Mouse (Mus musculus) forebrain, embryonic 12.5 days (tissue): ENCODE data around the gene Stx5a. TPM values are rescaled to one million over a fixed set of nuclear protein-coding genes. Genes with fewer than 3 reads are reported as not detected.

Experiments used
- ATAC-seq: fragments of 200-750 bp; cut with Nextera tagmentation; 2 replicates; pipeline ENCODE4 v1.8.0; 2017; ENCODE audit warnings: moderate TSS enrichment; ENCODE audit not compliant: low FRiP score
- H3K27ac ChIP-seq: fragments of 300-500 bp; sonication (generic); 2 replicates; pipeline ENCODE4 v1.5.1; 2016; ENCODE audit warnings: mild to moderate bottlenecking
- H3K27me3 ChIP-seq: fragments of 300-500 bp; sonication (generic); 2 replicates; pipeline ENCODE4 v1.6.1; 2016; ENCODE audit warnings: mild to moderate bottlenecking
- H3K36me3 ChIP-seq: fragments of 300-500 bp; sonication (generic); replicated peaks from 2 replicates; pipeline ENCODE4 v1.6.1; 2016; ENCODE audit warnings: mild to moderate bottlenecking
- H3K4me1 ChIP-seq: fragments of 300-500 bp; sonication (generic); 2 replicates; pipeline ENCODE4 v1.6.1; 2016
- H3K4me2 ChIP-seq: fragments of 300-500 bp; sonication (generic); 2 replicates; pipeline ENCODE4 v1.6.1; 2016; ENCODE audit warnings: mild to moderate bottlenecking, moderate library complexity
- H3K4me3 ChIP-seq: fragments of 300-500 bp; sonication (generic); replicated peaks from 2 replicates; pipeline ENCODE4 v1.5.1; 2016; ENCODE audit warnings: mild to moderate bottlenecking
- H3K9ac ChIP-seq: fragments of 300-500 bp; sonication (generic); 2 replicates; pipeline ENCODE4 v1.6.1; 2016; ENCODE audit warnings: mild to moderate bottlenecking
- H3K9me3 ChIP-seq: fragments of 300-500 bp; sonication (generic); 2 replicates; pipeline ENCODE4 v1.6.1; 2016
- WGBS: fragments of 180-500 bp; shearing (Covaris S2); methylation state at CpG from one replicate; pipeline ENCODE4 v1.1.7; 2016; 5-methylcytosine and 5-hydroxymethylcytosine counted together
- polyA plus RNA-seq: library from polyadenylated mRNA; unstranded; fragments of >200 nt; fragmentation: Nextera tagmentation; extraction: Ambion mirVana; gene quantifications from 2 replicates; pipeline ENCODE4 v1.2.1, GENCODE M21; 2016

Stx5a gene
- 108 and 114 TPM in 2 replicates for polyA plus RNA-seq

DNA sequence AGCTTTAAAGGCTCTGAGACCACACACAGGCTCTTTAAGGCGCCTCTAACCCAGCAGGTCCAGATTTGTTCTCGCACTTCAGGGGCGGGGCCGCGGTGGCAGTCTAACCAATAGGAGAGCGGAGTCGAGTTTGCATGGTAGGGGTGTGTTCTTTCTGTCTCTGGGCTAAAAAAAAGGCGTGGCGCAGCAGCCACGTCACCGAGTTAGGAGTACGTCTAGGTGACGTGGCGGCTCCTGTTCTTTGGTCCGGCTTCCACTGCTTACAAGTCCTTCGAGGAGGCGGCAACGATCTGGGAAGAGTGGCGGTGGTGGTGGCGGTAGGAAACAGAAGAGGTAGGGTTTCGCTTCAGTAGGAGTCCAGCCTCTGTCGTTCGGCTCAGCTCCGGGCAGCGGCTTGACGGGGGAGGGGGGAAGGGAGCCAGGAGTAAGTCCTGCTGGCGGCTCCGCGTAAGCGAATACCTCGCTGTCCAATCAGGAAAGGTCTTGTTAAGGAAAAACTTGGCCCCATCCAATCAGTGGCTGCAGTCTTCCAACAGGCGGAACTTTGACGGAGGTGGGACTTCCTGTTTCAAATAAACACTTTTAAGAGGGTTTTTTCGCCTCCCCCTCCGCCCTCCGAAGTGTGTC is at the start of gene Stx5a:
Stx5a (plus strand) TSS at position 171 of the 627 bp plus-strand sequence.
- Histone ChIP-seq H3K36me3 (peaks cover 69% of the 10 kb centered on the region), H3K27ac (peak within 1 kb of the TSS; percentile 90), H3K9ac (peak within 1 kb of the TSS; percentile 88), H3K4me3 (peak within 1 kb of the TSS; percentile 79), H3K4me1 (peaks cover 30% of the 10 kb centered on the region), H3K4me2 (peak within 1 kb of the TSS; percentile 92), H3K27me3 (no peaks in the 10 kb centered on the region), H3K9me3 (no peaks in the 10 kb centered on the region)
- ATAC-seq, result peak; percentile 98
- under 1% methylated on average over 36 of the region's 36 CpGs for WGBS

DNA sequence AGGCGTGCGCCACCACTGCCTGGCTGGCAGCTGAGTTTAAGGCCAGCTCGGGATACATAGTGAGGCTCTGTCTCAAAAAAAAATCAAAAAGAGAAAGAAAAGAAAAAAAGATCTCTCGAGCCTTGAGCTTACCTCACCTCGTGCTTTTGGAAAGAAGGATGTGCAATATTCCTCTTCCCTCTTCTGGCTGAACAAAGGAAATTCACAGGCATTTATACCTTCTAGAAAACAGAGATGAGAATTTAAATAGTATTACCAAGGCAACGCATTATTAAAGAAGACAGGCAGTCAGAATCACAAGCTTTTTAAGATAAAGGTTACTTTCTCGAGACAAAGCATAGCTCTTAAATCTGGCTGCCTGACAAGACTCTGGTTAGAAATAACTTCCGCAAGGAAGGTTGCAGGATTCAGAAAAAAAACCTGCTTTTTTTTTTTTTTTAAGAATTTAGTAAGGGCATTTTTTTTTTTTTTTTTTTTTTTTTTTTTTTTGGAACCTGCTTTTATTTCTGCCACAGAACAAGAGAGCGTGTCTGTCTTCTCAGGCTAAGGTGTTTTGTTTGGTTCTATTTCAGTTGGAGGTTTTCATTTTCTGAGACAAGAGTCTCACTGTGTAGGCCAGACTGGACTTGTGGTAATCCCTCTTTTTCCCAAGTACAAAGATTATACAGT is 49.2 kb upstream of the Stx5a start:
- Histone ChIP-seq H3K4me1 (no peaks in the 10 kb centered on the region), H3K4me3 (no peak overlapping the region), H3K36me3 (no peaks in the 10 kb centered on the region), H3K4me2 (no peak overlapping the region), H3K27ac (no peak overlapping the region), H3K9me3 (no peaks in the 10 kb centered on the region), H3K9ac (no peak overlapping the region), H3K27me3 (no peaks in the 10 kb centered on the region)
- WGBS, result 52% methylated on average over 9 of the region's 9 CpGs
- ATAC-seq, result no peak

DNA sequence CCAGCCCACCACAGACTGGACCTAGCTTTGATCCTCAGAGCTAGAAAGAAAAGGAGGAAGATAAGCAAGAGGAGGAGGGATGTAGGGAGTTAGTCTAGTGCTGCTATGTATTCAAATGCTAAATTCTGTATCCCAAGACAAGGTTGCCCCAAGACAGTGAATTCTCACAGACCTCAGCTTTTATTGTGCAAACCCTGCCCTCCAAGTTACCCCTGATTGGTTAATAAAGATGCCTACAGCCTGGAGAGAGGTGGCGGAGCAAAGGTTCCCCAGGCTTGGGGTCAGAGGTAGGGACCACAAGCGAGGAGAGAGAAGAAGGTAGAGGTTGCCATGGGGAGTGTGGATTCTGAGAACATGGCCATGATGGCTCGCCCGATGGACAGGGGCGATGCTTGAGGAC is 48.5 kb upstream of the Stx5a start:
- Histone ChIP-seq H3K4me1 (no peaks in the 10 kb centered on the region), H3K4me3 (no peak overlapping the region), H3K4me2 (no peak overlapping the region), H3K36me3 (no peaks in the 10 kb centered on the region), H3K27ac (no peak overlapping the region), H3K9ac (no peak overlapping the region), H3K27me3 (no peaks in the 10 kb centered on the region), H3K9me3 (no peaks in the 10 kb centered on the region)
- ATAC-seq, result no peak
- WGBS, result 69% methylated on average over 5 of the region's 5 CpGs

GRCm38 (mm10) chr19:8695330-8695729 is 45.9 kb upstream of the Stx5a start:
- Histone ChIP-seq H3K27ac (no peak overlapping the region), H3K9me3 (no peaks in the 10 kb centered on the region), H3K27me3 (no peaks in the 10 kb centered on the region), H3K4me2 (no peak overlapping the region), H3K36me3 (no peaks in the 10 kb centered on the region), H3K9ac (no peak overlapping the region), H3K4me3 (no peak overlapping the region), H3K4me1 (no peaks in the 10 kb centered on the region)
- no peak for ATAC-seq
- 51% methylated on average over 6 of the region's 6 CpGs for WGBS

DNA sequence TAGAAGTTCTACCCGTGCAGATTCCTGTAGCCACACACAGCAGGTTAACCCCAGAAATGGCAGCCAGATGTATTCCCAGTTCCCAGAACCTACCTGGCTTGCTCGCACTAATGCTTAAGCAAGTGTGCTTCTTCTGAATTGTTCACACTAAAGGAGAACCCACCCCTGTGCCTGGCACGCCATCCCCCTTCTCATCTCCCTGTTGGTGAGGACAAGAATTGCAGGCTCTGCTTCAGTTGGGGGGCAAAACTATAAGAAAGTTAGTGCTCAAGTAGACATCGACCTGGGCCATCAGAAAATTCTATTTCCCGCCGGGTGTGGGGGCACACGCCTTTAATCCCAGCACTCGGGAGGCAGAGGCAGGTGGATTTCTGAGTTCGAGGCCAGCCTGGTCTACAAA is 41.6 kb upstream of the Stx5a start:
- H3K4me2 ChIP-seq, result no peak overlapping the region
- WGBS, result 81% methylated on average over 9 of the region's 9 CpGs
- H3K27me3 ChIP-seq, result no peaks in the 10 kb centered on the region
- H3K9ac ChIP-seq, result no peak overlapping the region
- H3K36me3 ChIP-seq, result no peaks in the 10 kb centered on the region
- no peak for ATAC-seq
- no peak overlapping the region for H3K27ac ChIP-seq
- H3K4me3 ChIP-seq, result no peak overlapping the region
- no peaks in the 10 kb centered on the region for H3K4me1 ChIP-seq
- H3K9me3 ChIP-seq, result no peaks in the 10 kb centered on the region

- Histone ChIP-seq H3K4me2 (no peak overlapping the region), H3K4me1 (no peaks in the 10 kb centered on the region), H3K36me3 (peaks cover 12% of the 10 kb centered on the region), H3K9me3 (no peaks in the 10 kb centered on the region), H3K4me3 (no peak overlapping the region), H3K27ac (no peak overlapping the region), H3K27me3 (no peaks in the 10 kb centered on the region), H3K9ac (no peak overlapping the region)
- WGBS, result 73% methylated on average over 3 of the region's 3 CpGs
- ATAC-seq, result no peak
Observed at GRCm38 (mm10) chr19:8702458-8702857, 38.8 kb upstream of the Stx5a start.

DNA sequence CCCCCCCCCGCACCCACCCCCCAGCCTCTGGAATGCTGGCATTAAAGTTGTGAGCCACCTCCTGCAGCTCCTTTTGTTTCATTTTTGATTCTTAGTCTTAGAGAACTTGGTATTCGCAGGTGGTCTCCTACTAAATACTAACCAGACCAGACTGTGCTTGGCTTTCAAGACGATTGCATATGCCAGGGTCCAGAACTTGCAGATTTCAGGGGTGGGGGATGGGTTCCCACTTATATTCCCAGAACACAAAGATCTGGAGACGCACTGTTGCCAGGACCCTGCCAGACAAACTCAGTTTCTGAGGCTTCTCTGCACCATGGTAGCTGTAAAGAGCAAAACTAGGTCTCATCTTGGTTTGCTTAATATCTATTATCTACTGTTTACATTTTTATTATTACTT is 37.6 kb upstream of the Stx5a start:
- H3K4me1 ChIP-seq, result no peaks in the 10 kb centered on the region; the same call in 1 of the 2 replicates
- 67% methylated on average over 3 of the region's 4 CpGs for WGBS
- no peak overlapping the region for H3K4me3 ChIP-seq
- no peaks in the 10 kb centered on the region for H3K27me3 ChIP-seq
- no peak for ATAC-seq
- H3K9ac ChIP-seq, result no peak overlapping the region
- H3K4me2 ChIP-seq, result no peak overlapping the region
- H3K9me3 ChIP-seq, result no peaks in the 10 kb centered on the region
- no peak overlapping the region for H3K27ac ChIP-seq
- peaks cover 23% of the 10 kb centered on the region for H3K36me3 ChIP-seq

DNA sequence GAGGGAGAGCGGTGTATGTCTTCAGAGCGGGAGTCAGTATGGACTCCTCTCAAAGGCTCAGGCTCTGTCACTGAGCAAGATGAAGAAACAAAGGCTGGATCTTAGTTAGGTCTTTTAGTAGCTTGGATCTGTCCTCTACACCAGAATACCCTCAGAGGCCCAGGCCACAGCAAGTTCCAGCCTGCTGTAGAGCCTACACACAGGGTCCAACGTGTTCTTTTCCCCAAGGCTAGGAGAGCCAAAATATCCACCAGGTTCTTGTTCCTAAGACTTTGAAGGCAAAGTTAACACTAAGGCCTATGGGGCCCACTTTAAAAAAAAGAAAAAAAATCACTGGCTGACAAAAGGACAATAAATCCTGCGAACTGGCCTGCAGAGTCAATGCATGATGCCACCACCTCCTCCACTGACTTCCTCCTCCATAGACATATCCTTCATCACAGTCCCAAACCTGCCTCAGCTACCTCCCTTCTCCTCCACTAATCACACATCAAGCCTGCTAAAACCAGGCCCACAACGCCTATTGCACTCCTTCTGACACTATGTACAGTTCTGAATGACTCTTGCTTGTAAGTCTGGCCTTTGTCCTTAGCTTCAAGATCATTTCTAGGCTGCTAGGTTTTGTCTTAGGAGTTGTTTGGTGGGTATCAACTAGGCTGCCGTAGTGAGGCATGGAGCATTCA is 36.0 kb upstream of the Stx5a start:
- Histone ChIP-seq H3K4me2 (no peak overlapping the region), H3K36me3 (peaks cover 39% of the 10 kb centered on the region), H3K4me1 (peaks cover 1% of the 10 kb centered on the region), H3K9me3 (no peaks in the 10 kb centered on the region), H3K27me3 (no peaks in the 10 kb centered on the region), H3K4me3 (no peak overlapping the region), H3K27ac (no peak overlapping the region), H3K9ac (no peak overlapping the region)
- 82% methylated on average over 6 of the region's 6 CpGs for WGBS
- no peak for ATAC-seq

GRCm38 (mm10) chr19:8706132-8706667 is 35.0 kb upstream of the Stx5a start:
- Histone ChIP-seq H3K4me1 (peaks cover 8% of the 10 kb centered on the region), H3K36me3 (peaks cover 47% of the 10 kb centered on the region), H3K9me3 (no peaks in the 10 kb centered on the region), H3K9ac (no peak overlapping the region), H3K27me3 (no peaks in the 10 kb centered on the region), H3K4me3 (no peak overlapping the region), H3K4me2 (no peak overlapping the region), H3K27ac (no peak overlapping the region)
- no peak for ATAC-seq
- WGBS, result 83% methylated on average over 7 of the region's 7 CpGs

DNA sequence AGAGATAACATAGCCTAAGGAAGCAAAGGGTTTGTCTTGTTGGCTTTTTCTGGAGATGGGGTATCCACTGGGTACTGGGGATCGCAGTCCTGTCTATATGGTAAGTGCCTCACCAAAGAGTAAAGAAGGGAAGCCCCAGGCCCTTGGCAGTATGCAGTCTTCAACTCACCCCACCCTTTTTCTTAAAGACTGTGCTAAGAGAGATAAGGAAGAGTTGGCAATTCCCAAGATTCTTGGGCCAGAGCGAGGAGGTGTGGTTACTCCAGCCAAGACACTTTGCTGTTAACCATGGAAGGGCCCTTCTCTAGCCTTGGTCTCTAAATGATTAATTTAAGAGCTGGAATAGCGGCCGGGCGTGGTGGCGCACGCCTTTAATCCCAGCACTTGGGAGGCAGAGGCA is 34.3 kb upstream of the Stx5a start:
- Histone ChIP-seq H3K27ac (no peak overlapping the region), H3K4me3 (no peak overlapping the region), H3K9ac (no peak overlapping the region), H3K36me3 (peaks cover 51% of the 10 kb centered on the region), H3K9me3 (no peaks in the 10 kb centered on the region), H3K27me3 (no peaks in the 10 kb centered on the region), H3K4me2 (no peak overlapping the region), H3K4me1 (peaks cover 15% of the 10 kb centered on the region)
- 94% methylated on average over 7 of the region's 7 CpGs for WGBS
- no peak for ATAC-seq

DNA sequence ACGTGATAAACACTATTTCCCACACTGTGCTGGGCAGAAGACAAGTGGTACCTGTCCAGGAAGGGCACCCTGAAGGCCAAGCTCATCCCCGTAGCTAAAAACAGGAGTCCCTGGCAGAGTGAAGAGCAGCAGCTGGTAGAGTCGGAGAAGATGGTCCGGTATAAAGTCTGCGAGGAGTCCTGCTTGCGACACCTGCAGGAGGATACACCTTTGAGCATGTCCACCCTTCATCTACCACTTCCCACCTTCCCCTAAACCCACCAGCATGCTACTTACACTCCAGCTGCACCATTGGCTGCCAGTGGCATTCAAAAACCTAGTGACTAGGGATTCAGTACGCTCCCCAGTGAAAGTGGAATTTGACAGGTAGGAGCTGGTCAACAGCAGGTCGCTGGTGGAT is 32.3 kb upstream of the Stx5a start:
- H3K9me3 ChIP-seq, result no peaks in the 10 kb centered on the region
- no peak overlapping the region for H3K4me2 ChIP-seq
- no peak for ATAC-seq
- H3K9ac ChIP-seq, result no peak overlapping the region
- 94% methylated on average over 8 of the region's 8 CpGs for WGBS
- no peak overlapping the region for H3K4me3 ChIP-seq
- no peaks in the 10 kb centered on the region for H3K27me3 ChIP-seq
- H3K36me3 ChIP-seq, result peaks cover 51% of the 10 kb centered on the region
- peaks cover 23% of the 10 kb centered on the region for H3K4me1 ChIP-seq
- H3K27ac ChIP-seq, result no peak overlapping the region

GRCm38 (mm10) chr19:8710057-8710456 is 31.2 kb upstream of the Stx5a start:
- H3K9ac ChIP-seq, result no peak overlapping the region
- 97% methylated on average over 2 of the region's 2 CpGs for WGBS
- H3K4me3 ChIP-seq, result no peak overlapping the region
- no peak for ATAC-seq
- H3K9me3 ChIP-seq, result no peaks in the 10 kb centered on the region
- H3K4me2 ChIP-seq, result no peak overlapping the region
- H3K4me1 ChIP-seq, result peaks cover 27% of the 10 kb centered on the region
- H3K27ac ChIP-seq, result no peak overlapping the region
- no peaks in the 10 kb centered on the region for H3K27me3 ChIP-seq
- H3K36me3 ChIP-seq, result peaks cover 51% of the 10 kb centered on the region
